Mouse (Mus musculus) myocyte (in vitro differentiated cells): ENCODE data around the gene Twist2. TPM values are rescaled to one million over a fixed set of nuclear protein-coding genes. Genes with fewer than 3 reads are reported as not detected.

Experiments used
- H3K27me3 ChIP-seq: one replicate; pipeline ENCODE4 v1.6.1; 2011; ENCODE audit not compliant: control insufficient read depth, insufficient read depth, insufficient read length
- H3K36me3 ChIP-seq: one replicate; pipeline ENCODE4 v1.6.1; 2011; ENCODE audit not compliant: control insufficient read depth, insufficient read depth
- H3K4me2 ChIP-seq: one replicate; pipeline ENCODE4 v1.6.1; 2011; ENCODE audit warnings: low read depth, control low read depth
- H3K4me3 ChIP-seq: one replicate; pipeline ENCODE4 v1.5.1; 2011; ENCODE audit warnings: mild to moderate bottlenecking, control low read depth, moderate library complexity
- H3K79me2 ChIP-seq: one replicate; pipeline ENCODE4 v1.6.1; 2011; ENCODE audit not compliant: control insufficient read depth, insufficient read depth
- H3ac ChIP-seq: one replicate; pipeline ENCODE4 v1.6.1; 2011; ENCODE audit not compliant: control insufficient read depth, insufficient read length
- CEBPB ChIP-seq: IDR thresholded peaks from 2 replicates; pipeline ENCODE4 v1.6.1; 2011; ENCODE audit warnings: mild to moderate bottlenecking, moderate library complexity; ENCODE audit not compliant: poor library complexity, insufficient read depth, severe bottlenecking
- E2F4 ChIP-seq: IDR thresholded peaks from one replicate; pipeline ENCODE4 v1.6.1; 2011; ENCODE audit warnings: mild to moderate bottlenecking, control low read depth, moderate library complexity; ENCODE audit not compliant: insufficient read depth
- MAX ChIP-seq: IDR thresholded peaks from one replicate; pipeline ENCODE4 v1.6.1; 2011; ENCODE audit warnings: low read depth, mild to moderate bottlenecking, control low read depth
- MYOD1 ChIP-seq, 3 experiments: IDR thresholded peaks; one replicate each; pipeline ENCODE4 v1.6.1; 2011; ENCODE audit warnings: control low read depth in 2 of 3, low read depth in 2 of 3, mild to moderate bottlenecking in 2 of 3, moderate library complexity in 1 of 3; ENCODE audit not compliant: insufficient read length in 2 of 3, control insufficient read depth in 1 of 3
- MYOG ChIP-seq, 3 experiments: IDR thresholded peaks; one replicate each; pipeline ENCODE4 v1.6.1; 2011; ENCODE audit warnings: control low read depth in 2 of 3, low read depth in 2 of 3, mild to moderate bottlenecking in 2 of 3; ENCODE audit not compliant: insufficient read length in 2 of 3, control insufficient read depth in 1 of 3, insufficient read depth in 1 of 3
- POLR2A ChIP-seq: IDR thresholded peaks from one replicate; pipeline ENCODE4 v1.6.1; 2011; ENCODE audit warnings: low read depth, mild to moderate bottlenecking, control low read depth, moderate library complexity; ENCODE audit not compliant: insufficient read length
- POLR2AphosphoS2 ChIP-seq: IDR thresholded peaks from one replicate; pipeline ENCODE4 v1.6.1; 2011; ENCODE audit warnings: low read depth, control low read depth; ENCODE audit not compliant: insufficient read length
- REST ChIP-seq: IDR thresholded peaks from one replicate; pipeline ENCODE4 v1.6.1; 2011; ENCODE audit warnings: mild to moderate bottlenecking, control low read depth, moderate library complexity; ENCODE audit not compliant: insufficient read depth, insufficient read length
- SRF ChIP-seq: IDR thresholded peaks from one replicate; pipeline ENCODE4 v1.6.1; 2011; ENCODE audit warnings: low read depth; ENCODE audit not compliant: control insufficient read depth, insufficient read length
- TCF12 ChIP-seq: IDR thresholded peaks from one replicate; pipeline ENCODE4 v1.6.1; 2011; ENCODE audit warnings: mild to moderate bottlenecking, control low read depth; ENCODE audit not compliant: poor library complexity, insufficient read depth, severe bottlenecking
- TCF3 ChIP-seq: IDR thresholded peaks from one replicate; pipeline ENCODE4 v1.6.1; 2011; ENCODE audit warnings: low read depth, control low read depth; ENCODE audit not compliant: insufficient read length
- USF1 ChIP-seq: IDR thresholded peaks from one replicate; pipeline ENCODE4 v1.6.1; 2011; ENCODE audit warnings: low read depth, mild to moderate bottlenecking, control low read depth, moderate library complexity
- polyA plus RNA-seq: library from polyadenylated mRNA; unstranded; fragments of >200 nt; fragmentation: generic; extraction: Trizol; gene quantifications from one replicate; pipeline ENCODE4 v1.2.1, GENCODE M21; 2012; ENCODE audit warnings: missing spikeins

The Twist2 gene
- polyA plus RNA-seq, 1 experiment = 16.6 TPM

DNA sequence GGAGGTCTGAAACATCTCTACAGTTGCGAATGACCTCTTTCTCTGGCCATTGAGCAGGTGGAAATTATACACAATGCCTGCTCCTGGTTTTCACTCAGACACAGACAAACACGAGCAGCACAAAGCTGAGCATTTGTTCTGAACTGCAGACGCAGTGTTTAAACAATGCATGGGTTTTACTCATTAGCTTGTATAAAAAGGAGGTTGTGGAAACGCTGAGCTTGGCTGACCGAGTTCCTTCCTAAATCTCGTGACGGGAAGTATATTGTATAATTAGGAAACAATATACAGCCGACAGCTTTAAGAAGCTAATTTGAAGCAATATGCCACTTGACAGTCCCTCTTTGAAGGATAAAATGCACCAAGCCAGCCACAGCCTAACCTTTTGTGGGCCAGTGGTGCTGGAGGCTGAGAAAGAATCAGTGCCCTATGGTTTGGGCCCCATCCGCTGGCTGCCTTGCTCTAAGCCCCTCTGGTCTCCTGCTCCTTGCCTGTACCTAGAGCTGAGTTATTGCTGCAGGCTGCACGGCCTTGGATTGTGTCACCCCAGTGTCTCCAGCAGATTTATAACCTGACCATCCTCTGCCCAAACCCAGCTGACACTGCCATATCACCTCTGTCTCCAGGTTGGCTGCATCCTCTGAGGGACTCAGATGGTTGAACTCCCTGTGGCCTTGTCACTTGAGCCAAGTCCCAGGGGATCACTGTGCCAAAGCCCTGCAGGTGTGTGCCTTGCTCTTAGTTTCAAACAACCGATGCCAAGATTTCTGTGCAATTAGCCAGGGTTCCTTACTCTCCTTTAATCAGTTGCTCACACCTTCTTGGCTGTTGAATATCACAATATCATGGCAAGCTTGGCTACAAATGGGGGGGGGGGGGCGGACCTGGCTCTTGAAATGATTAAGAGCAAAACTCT is 42.4 kb upstream of the Twist2 start:
- H3K4me3 ChIP-seq = no peak overlapping the region
- H3K79me2 ChIP-seq = no peaks in the 10 kb centered on the region
- TF ChIP-seq SRF (no peak), REST (no peak), CEBPB (no peak), TCF3 (no peak), USF1 (no peak), MAX (no peak), POLR2A (no peak), MYOG (IDR thresholded peaks at IDR 0.05; ENCODE audit: control insufficient read depth in 1 of 3, insufficient read depth in 1 of 3, insufficient read length in 2 of 3, low read depth in 2 of 3) (no peak), E2F4 (no peak)
- no peaks in the 10 kb centered on the region for H3K36me3 ChIP-seq
- peaks cover 4% of the 10 kb centered on the region for H3K27me3 ChIP-seq
- H3K4me2 ChIP-seq = no peak overlapping the region
- no peak overlapping the region for H3ac ChIP-seq

GRCm38 (mm10) chr1:91760140-91760986 is 40.9 kb upstream of the Twist2 start:
- H3K4me2 ChIP-seq = no peak overlapping the region

DNA sequence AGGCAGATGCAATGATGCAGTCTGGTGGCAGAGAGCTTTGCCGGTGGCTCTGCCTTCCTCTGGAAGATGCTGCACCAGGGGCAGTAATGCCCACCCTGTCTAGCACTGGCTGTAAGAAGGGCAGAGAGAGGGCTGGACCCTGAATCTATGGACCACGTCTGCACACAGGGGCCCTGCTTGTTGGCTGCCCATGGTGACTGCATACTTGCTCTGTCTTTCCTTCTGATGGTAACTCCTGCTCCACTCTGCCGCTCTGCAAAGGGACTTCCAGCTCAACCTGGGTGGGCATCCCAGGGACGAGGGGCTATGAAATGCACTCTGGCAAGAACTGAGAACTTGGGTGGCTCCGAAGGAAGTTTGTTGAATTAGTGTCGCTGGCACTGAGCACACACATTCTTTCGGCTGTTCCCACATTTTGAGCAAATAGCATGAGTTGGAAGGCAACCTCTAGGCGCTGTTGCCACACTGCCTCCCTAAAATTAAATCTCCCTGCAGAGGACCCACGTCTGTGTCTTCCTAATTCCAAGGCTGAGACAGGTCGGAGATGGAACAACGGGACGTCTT is 38.7 kb upstream of the Twist2 start:
- Histone ChIP-seq H3K4me2 (no peak overlapping the region), H3ac (no peak overlapping the region), H3K4me3 (no peak overlapping the region), H3K27me3 (peaks cover 12% of the 10 kb centered on the region), H3K79me2 (no peaks in the 10 kb centered on the region), H3K36me3 (no peaks in the 10 kb centered on the region)
- TF ChIP-seq POLR2A (no peak), MYOD1 (IDR thresholded peaks at IDR 0.05; ENCODE audit: control insufficient read depth in 1 of 3, insufficient read length in 2 of 3, low read depth in 2 of 3) (no peak), CEBPB (no peak), E2F4 (no peak), POLR2AphosphoS2 (no peak), MAX (no peak), SRF (no peak)

More at GRCm38 (mm10) chr1:91760140-91760986, 40.9 kb upstream of the Twist2 start:
- Histone ChIP-seq H3ac (no peak overlapping the region), H3K36me3 (no peaks in the 10 kb centered on the region), H3K79me2 (no peaks in the 10 kb centered on the region), H3K27me3 (peaks cover 7% of the 10 kb centered on the region), H3K4me3 (no peak overlapping the region)
- TF ChIP-seq MYOG (IDR thresholded peaks at IDR 0.05; ENCODE audit: control insufficient read depth in 1 of 3, insufficient read depth in 1 of 3, insufficient read length in 2 of 3, low read depth in 2 of 3) = no peak
- TF ChIP-seq E2F4 = no peak
- TF ChIP-seq REST = no peak
- TF ChIP-seq TCF3 = no peak
- TF ChIP-seq POLR2A = no peak

GRCm38 (mm10) chr1:91770221-91770624 is 31.0 kb upstream of the Twist2 start:
- no peak overlapping the region for H3ac ChIP-seq
- no peaks in the 10 kb centered on the region for H3K36me3 ChIP-seq
- peaks cover 11% of the 10 kb centered on the region for H3K27me3 ChIP-seq
- H3K4me3 ChIP-seq = no peak overlapping the region
- TF ChIP-seq TCF3 (no peak), SRF (no peak), USF1 (no peak), REST (no peak), MYOG (IDR thresholded peaks at IDR 0.05; ENCODE audit: control insufficient read depth in 1 of 3, insufficient read depth in 1 of 3, insufficient read length in 2 of 3, low read depth in 2 of 3) (no peak), MYOD1 (IDR thresholded peaks at IDR 0.05; ENCODE audit: control insufficient read depth in 1 of 3, insufficient read length in 2 of 3, low read depth in 2 of 3) (no peak), E2F4 (no peak), POLR2AphosphoS2 (no peak), MAX (no peak), CEBPB (no peak), TCF12 (no peak), POLR2A (no peak)
- no peak overlapping the region for H3K4me2 ChIP-seq
- no peaks in the 10 kb centered on the region for H3K79me2 ChIP-seq
